Mouse (Mus musculus) liver, embryonic 15.5 days (tissue): ENCODE data around the gene Bicc1. TPM values are rescaled to one million over a fixed set of nuclear protein-coding genes. Genes with fewer than 3 reads are reported as not detected.
A peak's percentile ranks its signal among the peaks of the same experiment; 100 is the strongest.

Experiments
- ATAC-seq: fragments of 200-750 bp; cut with Nextera tagmentation; 2 replicates; pipeline ENCODE4 v1.8.0; 2017; ENCODE audit warnings: moderate number of reproducible peaks, mild to moderate bottlenecking, moderate library complexity; ENCODE audit not compliant: insufficient read depth
- H3K27ac ChIP-seq: fragments of 300-500 bp; sonication (generic); replicated peaks from 2 replicates; pipeline ENCODE4 v1.5.1; 2015; ENCODE audit warnings: mild to moderate bottlenecking, inconsistent platforms
- H3K27me3 ChIP-seq: fragments of 300-500 bp; sonication (generic); 2 replicates; pipeline ENCODE4 v1.6.1; 2015; ENCODE audit warnings: mild to moderate bottlenecking, inconsistent platforms
- H3K36me3 ChIP-seq: fragments of 300-500 bp; sonication (generic); replicated peaks from 2 replicates; pipeline ENCODE4 v1.6.1; 2015; ENCODE audit warnings: moderate library complexity, mild to moderate bottlenecking, inconsistent platforms
- H3K4me1 ChIP-seq: fragments of 300-500 bp; sonication (generic); replicated peaks from 2 replicates; pipeline ENCODE4 v1.6.1; 2015; ENCODE audit warnings: inconsistent platforms
- H3K4me2 ChIP-seq: fragments of 300-500 bp; sonication (generic); 2 replicates; pipeline ENCODE4 v1.6.1; 2015; ENCODE audit warnings: moderate library complexity, mild to moderate bottlenecking, inconsistent platforms
- H3K4me3 ChIP-seq: fragments of 300-500 bp; sonication (generic); replicated peaks from 2 replicates; pipeline ENCODE4 v1.5.1; 2015; ENCODE audit warnings: mild to moderate bottlenecking, inconsistent platforms
- H3K9ac ChIP-seq: fragments of 300-500 bp; sonication (generic); 2 replicates; pipeline ENCODE4 v1.6.1; 2015; ENCODE audit warnings: moderate library complexity, mild to moderate bottlenecking, inconsistent platforms
- H3K9me3 ChIP-seq: fragments of 300-500 bp; sonication (generic); replicated peaks from 2 replicates; pipeline ENCODE4 v1.6.1; 2016; ENCODE audit warnings: inconsistent platforms
- WGBS: fragments of 180-500 bp; shearing (Covaris S2); methylation state at CpG from one replicate; pipeline ENCODE4 v1.1.7; 2015; ENCODE audit warnings: mixed read lengths; ENCODE audit not compliant: insufficient replicate concordance; 5-methylcytosine and 5-hydroxymethylcytosine counted together
- polyA plus RNA-seq: library from polyadenylated mRNA; unstranded; fragments of >200 nt; fragmentation: Nextera tagmentation; extraction: Ambion mirVana; gene quantifications from 2 replicates; pipeline ENCODE4 v1.2.1, GENCODE M21; 2015

The Bicc1 gene
- 3.0 and 3.3 TPM in 2 replicates for polyA plus RNA-seq

DNA sequence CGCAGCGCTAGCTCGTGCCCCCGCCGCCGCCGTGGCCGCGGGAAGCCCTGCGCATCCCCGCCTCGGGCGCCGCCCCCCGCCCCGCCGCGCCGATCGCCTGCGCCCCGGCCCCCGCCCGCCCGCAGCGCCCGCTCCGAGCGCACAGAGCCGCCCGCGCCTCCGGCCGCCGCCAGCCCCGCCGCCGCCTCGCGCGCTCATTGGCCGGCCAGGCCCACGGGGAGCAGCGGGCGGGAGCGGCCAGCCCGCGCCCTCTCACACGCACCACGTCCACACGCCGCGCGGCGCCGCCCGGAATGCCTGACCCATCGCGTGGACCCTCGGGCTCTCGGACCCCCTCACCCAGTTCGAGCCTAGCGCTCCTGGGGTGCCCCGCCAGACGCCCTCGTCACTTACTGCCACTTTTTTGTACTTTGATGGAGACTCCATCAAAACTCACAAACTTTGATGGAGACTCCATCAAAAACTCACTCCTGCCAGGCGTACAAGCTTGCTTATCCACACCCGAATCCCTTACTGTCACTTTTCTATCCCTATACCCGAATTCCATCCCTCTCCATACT lies at the start of gene Bicc1:
Gene Bicc1 (minus strand): TSS at position 25 of the 560 bp plus-strand sequence.
- Histone ChIP-seq H3K4me2 (peak within 1 kb of the TSS; percentile 61), H3K36me3 (no peaks in the 10 kb centered on the region), H3K9me3 (no peaks in the 10 kb centered on the region), H3K27me3 (peaks cover 34% of the 10 kb centered on the region), H3K9ac (peak within 1 kb of the TSS; percentile 25; the same call in 1 of the 2 replicates), H3K4me3 (peak within 1 kb of the TSS; percentile 54), H3K4me1 (no peaks in the 10 kb centered on the region), H3K27ac (no peak within 1 kb of the TSS)
- WGBS: 3% methylated on average over 42 of the region's 69 CpGs
- ATAC-seq: peak; percentile 63

GRCm38 (mm10) chr10:71201512-71201911 lies 42.0 kb upstream of the Bicc1 start:
- no peak overlapping the region for H3K27ac ChIP-seq
- H3K4me3 ChIP-seq: no peak overlapping the region
- WGBS: 60% methylated on average over 2 of the region's 2 CpGs
- H3K36me3 ChIP-seq: no peaks in the 10 kb centered on the region
- H3K4me2 ChIP-seq: no peak overlapping the region
- no peak overlapping the region for H3K9ac ChIP-seq
- no peaks in the 10 kb centered on the region for H3K9me3 ChIP-seq
- no peak for ATAC-seq
- H3K4me1 ChIP-seq: no peaks in the 10 kb centered on the region
- no peaks in the 10 kb centered on the region for H3K27me3 ChIP-seq

- no peaks in the 10 kb centered on the region for H3K4me1 ChIP-seq
- no peak overlapping the region for H3K4me2 ChIP-seq
- no peaks in the 10 kb centered on the region for H3K36me3 ChIP-seq
- no peak for ATAC-seq
- no peaks in the 10 kb centered on the region for H3K9me3 ChIP-seq
- no peaks in the 10 kb centered on the region for H3K27me3 ChIP-seq
- H3K4me3 ChIP-seq: no peak overlapping the region
- no peak overlapping the region for H3K27ac ChIP-seq
- H3K9ac ChIP-seq: no peak overlapping the region
- 54% methylated on average over 5 of the region's 5 CpGs for WGBS
These were observed 41.5 kb upstream of the Bicc1 start for GRCm38 (mm10) chr10:71200964-71201363.

DNA sequence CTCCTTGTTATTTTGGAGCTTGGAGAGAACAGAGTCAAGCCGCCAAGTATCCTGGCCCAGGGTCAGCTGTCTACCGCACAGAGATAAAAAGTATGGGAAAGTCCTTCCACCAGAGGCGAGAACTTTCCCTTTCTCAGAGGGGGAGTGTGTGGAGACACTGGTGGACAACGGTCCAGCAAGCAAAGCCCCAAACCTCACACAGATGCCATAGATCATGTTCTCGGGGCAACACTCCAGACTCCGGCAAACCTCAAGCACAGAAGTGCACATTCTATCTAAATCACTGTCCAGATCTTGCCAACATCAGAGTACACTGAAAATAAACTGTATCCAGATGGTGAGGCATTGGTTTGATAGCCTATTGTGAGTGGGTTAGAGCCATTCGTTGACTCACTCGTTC lies 39.2 kb upstream of the Bicc1 start:
- Histone ChIP-seq H3K9ac (no peak overlapping the region), H3K27me3 (no peaks in the 10 kb centered on the region), H3K4me3 (no peak overlapping the region), H3K9me3 (no peaks in the 10 kb centered on the region), H3K36me3 (no peaks in the 10 kb centered on the region), H3K4me1 (no peaks in the 10 kb centered on the region), H3K27ac (no peak overlapping the region), H3K4me2 (no peak overlapping the region)
- no peak for ATAC-seq
- 73% methylated on average over 8 of the region's 8 CpGs for WGBS

DNA sequence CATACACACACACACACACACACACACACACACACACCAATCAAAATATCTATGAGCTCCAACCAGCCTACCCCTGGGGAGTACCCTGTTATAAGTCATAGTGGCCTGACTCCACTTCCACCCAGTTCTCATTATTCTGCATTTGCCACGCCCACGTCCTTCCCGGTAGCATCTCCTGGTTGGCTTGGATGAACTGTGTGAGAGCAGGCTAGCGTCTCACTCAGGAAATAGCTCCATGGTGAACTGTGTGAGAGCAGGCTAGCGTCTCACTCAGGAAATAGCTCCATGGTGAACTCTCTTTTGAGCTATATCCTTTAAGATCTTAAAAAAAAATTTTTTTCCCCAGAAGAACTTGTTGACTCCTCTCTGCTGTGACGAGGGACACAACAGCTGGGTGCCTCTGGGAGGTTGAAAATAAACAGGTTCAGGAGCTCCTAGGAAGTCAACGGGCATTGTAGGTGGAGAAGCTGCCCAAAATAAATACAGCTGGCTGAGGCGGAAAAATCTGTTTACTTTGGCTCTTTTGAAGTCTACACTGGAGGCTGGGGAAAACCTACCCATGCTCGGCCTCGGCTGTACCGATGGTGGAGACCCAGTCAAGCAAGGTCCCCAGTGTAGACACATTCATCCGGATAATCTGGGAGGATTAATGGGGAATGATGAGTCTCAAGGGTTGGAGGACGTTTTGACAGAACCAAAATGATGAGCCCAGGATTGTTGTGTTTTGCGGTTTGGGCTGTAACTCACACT lies 37.7 kb upstream of the Bicc1 start:
- Histone ChIP-seq H3K9me3 (no peaks in the 10 kb centered on the region), H3K4me2 (no peak overlapping the region), H3K36me3 (no peaks in the 10 kb centered on the region), H3K27me3 (no peaks in the 10 kb centered on the region), H3K4me3 (no peak overlapping the region), H3K9ac (no peak overlapping the region), H3K27ac (no peak overlapping the region), H3K4me1 (no peaks in the 10 kb centered on the region)
- ATAC-seq: no peak
- WGBS: 35% methylated on average over 14 of the region's 14 CpGs

DNA sequence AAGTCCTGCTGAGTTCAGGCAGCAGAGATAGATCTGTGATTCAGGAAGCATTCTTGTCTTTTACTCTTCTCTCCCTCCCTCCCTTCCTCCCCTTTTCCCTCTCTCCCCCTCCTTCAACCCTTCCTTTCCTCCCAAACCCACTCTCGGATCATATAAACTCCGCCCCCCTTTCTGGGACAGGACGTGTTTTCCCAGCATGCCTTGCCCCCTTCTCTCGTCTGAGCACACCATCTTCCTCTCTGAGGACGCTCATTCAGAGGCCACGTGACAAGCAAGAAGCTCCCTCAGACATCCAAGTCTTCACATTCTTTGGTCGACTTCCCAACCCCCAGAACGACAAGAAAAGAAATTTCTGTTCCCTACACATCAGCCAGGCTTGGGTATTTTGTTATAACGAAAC lies 36.0 kb upstream of the Bicc1 start:
- ATAC-seq: no peak
- Histone ChIP-seq H3K4me2 (no peak overlapping the region), H3K9me3 (no peaks in the 10 kb centered on the region), H3K9ac (no peak overlapping the region), H3K4me1 (no peaks in the 10 kb centered on the region), H3K27ac (no peak overlapping the region), H3K36me3 (no peaks in the 10 kb centered on the region), H3K4me3 (no peak overlapping the region), H3K27me3 (no peaks in the 10 kb centered on the region)
- 39% methylated on average over 9 of the region's 9 CpGs for WGBS

GRCm38 (mm10) chr10:71194713-71195112 lies 35.2 kb upstream of the Bicc1 start:
- no peak for ATAC-seq
- WGBS: 62% methylated on average over 7 of the region's 7 CpGs
- no peak overlapping the region for H3K4me2 ChIP-seq
- H3K4me1 ChIP-seq: no peaks in the 10 kb centered on the region
- H3K27ac ChIP-seq: no peak overlapping the region
- no peaks in the 10 kb centered on the region for H3K9me3 ChIP-seq
- no peak overlapping the region for H3K9ac ChIP-seq
- no peak overlapping the region for H3K4me3 ChIP-seq
- no peaks in the 10 kb centered on the region for H3K27me3 ChIP-seq
- no peaks in the 10 kb centered on the region for H3K36me3 ChIP-seq

DNA sequence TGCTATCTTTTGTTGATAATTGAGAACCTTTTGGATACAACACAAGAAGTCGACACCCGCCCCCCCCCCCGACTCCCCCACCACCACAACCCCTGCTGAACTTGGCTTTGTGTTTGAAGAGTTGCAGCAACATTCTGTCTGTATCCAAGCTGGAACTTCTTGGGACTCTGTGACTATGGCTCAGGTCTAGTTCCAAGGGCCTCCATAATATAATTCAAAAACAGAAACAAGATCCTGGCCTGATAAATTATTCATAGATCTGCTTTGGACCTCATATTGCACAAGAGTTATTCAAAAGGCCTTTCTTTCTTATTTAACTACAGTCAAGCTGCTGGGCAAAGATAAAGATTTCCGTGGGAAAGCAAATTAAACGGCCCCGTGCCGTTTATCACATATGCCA lies 33.8 kb upstream of the Bicc1 start:
- Histone ChIP-seq H3K4me3 (no peak overlapping the region), H3K9me3 (no peaks in the 10 kb centered on the region), H3K36me3 (no peaks in the 10 kb centered on the region), H3K4me1 (no peaks in the 10 kb centered on the region), H3K27me3 (no peaks in the 10 kb centered on the region), H3K9ac (no peak overlapping the region), H3K4me2 (peak overlapping the region; percentile 6; the same call in 1 of the 2 replicates), H3K27ac (no peak overlapping the region)
- ATAC-seq: no peak
- 54% methylated on average over 7 of the region's 7 CpGs for WGBS

GRCm38 (mm10) chr10:71192886-71193285 lies 33.4 kb upstream of the Bicc1 start:
- Histone ChIP-seq H3K36me3 (no peaks in the 10 kb centered on the region), H3K4me3 (no peak overlapping the region), H3K4me2 (peak overlapping the region; percentile 6; the same call in 1 of the 2 replicates), H3K4me1 (no peaks in the 10 kb centered on the region), H3K9me3 (no peaks in the 10 kb centered on the region), H3K9ac (no peak overlapping the region), H3K27me3 (no peaks in the 10 kb centered on the region), H3K27ac (no peak overlapping the region)
- peak; percentile 37 for ATAC-seq
- WGBS: 44% methylated on average over 11 of the region's 11 CpGs

DNA sequence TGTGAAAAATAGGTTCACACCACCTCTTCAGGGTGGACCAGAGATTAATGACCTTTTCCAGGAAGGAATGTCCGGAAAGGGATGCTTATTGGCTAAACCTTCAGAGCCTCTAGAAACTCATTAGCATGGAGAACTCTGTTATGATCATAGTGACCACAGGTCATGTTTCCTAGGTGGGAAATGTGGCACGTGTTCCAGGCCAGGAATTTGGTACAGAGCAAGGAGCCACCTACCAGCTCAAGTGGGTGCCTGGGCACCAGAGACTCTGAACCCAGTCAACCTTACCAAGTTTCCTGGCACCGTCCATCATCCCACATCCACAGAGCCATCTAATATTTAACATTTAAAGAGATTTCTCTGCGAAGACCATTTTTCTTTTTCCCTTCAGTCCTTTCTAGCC lies 29.2 kb upstream of the Bicc1 start:
- H3K4me1 ChIP-seq: no peaks in the 10 kb centered on the region
- H3K9ac ChIP-seq: no peak overlapping the region
- no peak for ATAC-seq
- 63% methylated on average over 4 of the region's 4 CpGs for WGBS
- no peak overlapping the region for H3K4me2 ChIP-seq
- H3K9me3 ChIP-seq: no peaks in the 10 kb centered on the region
- no peaks in the 10 kb centered on the region for H3K36me3 ChIP-seq
- H3K27ac ChIP-seq: no peak overlapping the region
- H3K4me3 ChIP-seq: no peak overlapping the region
- H3K27me3 ChIP-seq: no peaks in the 10 kb centered on the region

- Histone ChIP-seq H3K36me3 (no peaks in the 10 kb centered on the region), H3K27me3 (no peaks in the 10 kb centered on the region), H3K4me1 (no peaks in the 10 kb centered on the region), H3K4me3 (no peak overlapping the region), H3K4me2 (no peak overlapping the region), H3K9me3 (no peaks in the 10 kb centered on the region), H3K27ac (no peak overlapping the region), H3K9ac (no peak overlapping the region)
- no peak for ATAC-seq
- WGBS: 67% methylated on average over 7 of the region's 7 CpGs
These were observed 25.6 kb upstream of the Bicc1 start for GRCm38 (mm10) chr10:71185059-71185458.
